Mouse (Mus musculus) liver, adult 2 months (tissue): ENCODE measurements at regions not wholly inside any gene's neighbourhood (a gene's known extent, or its start where the extent isn't known, plus 50 kb on each side); places are given as distances from the start of the nearest gene placed in this dataset.

Source experiments
- CTCF ChIP-seq: fragments of 200-500 bp; IDR thresholded peaks from 2 replicates; pipeline ENCODE4 v1.5.1; 2011; ENCODE audit warnings: low read depth, low read length, control low read depth
- POLR2A ChIP-seq: fragments of 200-500 bp; IDR thresholded peaks from 2 replicates; pipeline ENCODE4 v1.6.1; 2011; ENCODE audit warnings: low read length, control low read depth; ENCODE audit not compliant: insufficient read depth; ENCODE audit errors: extremely low read depth

GRCm38 (mm10) chr13:90474507-90474906, 385.1 kb upstream of the Xrcc4 start:
- TF ChIP-seq CTCF: no peak
- no peak for TF ChIP-seq POLR2A
